Mouse (Mus musculus): Measurements from ENCODE around the gene Teddm1a.
"Not testable (repeated sequence)": the region's sequence is repeated elsewhere in the genome, so short reads cannot be mapped to it uniquely, and the experiment has no call there.

The Teddm1a gene

GRCm38 (mm10) chr1:153891442-153891841, at the start of gene Teddm1a:
Gene Teddm1a (plus strand): TSS chr1:153891742.
- DNase-seq (ENCODE audit: low spot score): no peak

GRCm38 (mm10) chr1:153842121-153842740, 49.3 kb upstream of the Teddm1a start:
- no peak for DNase-seq (ENCODE audit: low spot score)

GRCm38 (mm10) chr1:153844042-153844441, 47.5 kb upstream of the Teddm1a start, which contains the start of gene Rgsl1:
Gene Rgsl1 (minus strand): TSS chr1:153844142.
- no peak for DNase-seq (ENCODE audit: low spot score)

- DNase-seq (ENCODE audit: low spot score): no peak
Observed at GRCm38 (mm10) chr1:153846420-153846819, 45.1 kb upstream of the Teddm1a start.

- DNase-seq (ENCODE audit: low spot score): peak; percentile 51
Observed at GRCm38 (mm10) chr1:153846867-153847266, 44.7 kb upstream of the Teddm1a start.

- DNase-seq (ENCODE audit: low spot score): not testable (repeated sequence)
Observed at GRCm38 (mm10) chr1:153852696-153853095, 38.8 kb upstream of the Teddm1a start.

GRCm38 (mm10) chr1:153855946-153856345, 35.6 kb upstream of the Teddm1a start:
- no peak for DNase-seq (ENCODE audit: low spot score)

GRCm38 (mm10) chr1:153874045-153874444, 17.5 kb upstream of the Teddm1a start, which contains the start of gene Teddm1b:
Gene Teddm1b (plus strand): TSS chr1:153874345.
- no peak for DNase-seq (ENCODE audit: low spot score)

GRCm38 (mm10) chr1:153880391-153880790, 11.2 kb upstream of the Teddm1a start:
- not testable (repeated sequence) for DNase-seq (ENCODE audit: low spot score)

GRCm38 (mm10) chr1:153886024-153886633, 5.4 kb upstream of the Teddm1a start:
- DNase-seq (ENCODE audit: low spot score): no peak

GRCm38 (mm10) chr1:153890121-153890520, 1.4 kb upstream of the Teddm1a start:
- no peak for DNase-seq (ENCODE audit: low spot score)

- peak; percentile 70 for DNase-seq (ENCODE audit: low spot score)
Observed at GRCm38 (mm10) chr1:153893746-153894145, 2.2 kb downstream of the Teddm1a start.

- peak; percentile 58 for DNase-seq (ENCODE audit: low spot score)
Observed at GRCm38 (mm10) chr1:153894201-153894893, 2.8 kb downstream of the Teddm1a start.

GRCm38 (mm10) chr1:153894979-153895378, 3.4 kb downstream of the Teddm1a start:
- DNase-seq (ENCODE audit: low spot score): peak; percentile 90

- DNase-seq (ENCODE audit: low spot score): no peak
Observed at GRCm38 (mm10) chr1:153897196-153897595, 5.7 kb downstream of the Teddm1a start.

GRCm38 (mm10) chr1:153898989-153899730, 7.6 kb downstream of the Teddm1a start:
- no peak for DNase-seq (ENCODE audit: low spot score)

- DNase-seq (ENCODE audit: low spot score): peak; percentile 94
Observed at GRCm38 (mm10) chr1:153899731-153900380, 8.3 kb downstream of the Teddm1a start, which contains the start of the genes Glul and Teddm2. Gene Glul (plus strand): TSS chr1:153899944. Gene Teddm2 (minus strand): TSS chr1:153900228.

- DNase-seq (ENCODE audit: low spot score): peak; percentile 46
Observed at GRCm38 (mm10) chr1:153900381-153900780, 8.8 kb downstream of the Teddm1a start.

GRCm38 (mm10) chr1:153900860-153901730, 9.6 kb downstream of the Teddm1a start:
- peak; percentile 96 for DNase-seq (ENCODE audit: low spot score)

GRCm38 (mm10) chr1:153903006-153903405, 11.5 kb downstream of the Teddm1a start:
- DNase-seq (ENCODE audit: low spot score): no peak

- no peak for DNase-seq (ENCODE audit: low spot score)
Observed at GRCm38 (mm10) chr1:153904236-153904635, 12.7 kb downstream of the Teddm1a start.

All from adipocyte (in vitro differentiated cells).